Mouse (Mus musculus) limb, embryonic 13.5 days (tissue): ENCODE measurements around the gene Ctdnep1. TPM values are rescaled to one million over a fixed set of nuclear protein-coding genes. Genes with fewer than 3 reads are reported as not detected.

Experiments used
- microRNA counts: library from miRNA; unstranded; fragments of <30 nt; microRNA quantifications from one replicate; lab custom pipeline; 2016
- microRNA-seq: library from miRNA; unstranded; fragments of <30 nt; microRNA quantifications from one replicate; pipeline ENCODE4, GENCODE M21; 2016
- polyA plus RNA-seq: library from polyadenylated mRNA; unstranded; fragments of >200 nt; fragmentation: Nextera tagmentation; extraction: Ambion mirVana; gene quantifications from 2 replicates; pipeline ENCODE4 v1.2.1, GENCODE M21; 2015

The Ctdnep1 gene
- polyA plus RNA-seq, 1 experiment from 2014 or later: 30.8 TPM

MicroRNAs within 50 kb of the gene (microRNA counts, 519-probe panel; counts per million panel counts)
- not detected for microRNA mmu-miR-324-3p (lab: Ali Mortazavi, UCI)
- 3,679 counts per million, percentile 69 among the panel's probes with 10 or more counts for microRNA mmu-miR-324-5p (lab: Ali Mortazavi, UCI)

Small RNA genes within 50 kb of the gene (microRNA-seq; reads per million reads assigned to microRNA genes)
- gene Gm44349 (not detected), gene Mir324 (2,906 reads per million, percentile 86 among the genes with 10 or more reads in this experiment)

Other genes with a start within 250 kb of the Ctdnep1 start
- gene Polr2a, start 222.5 kb upstream of the Ctdnep1 start, polyA plus RNA-seq: 27.2 and 28.5 TPM in 2 replicates
- gene Slc35g3, start 219.2 kb upstream of the Ctdnep1 start, polyA plus RNA-seq: not detected in 2 replicates
- 3.2 and 3.4 TPM in 2 replicates for gene Zbtb4, start 215.2 kb upstream of the Ctdnep1 start, polyA plus RNA-seq
- 23.6 and 27.7 TPM in 2 replicates for gene Chrnb1, start 185.2 kb upstream of the Ctdnep1 start, polyA plus RNA-seq
- gene Fgf11, start 179.3 kb upstream of the Ctdnep1 start, polyA plus RNA-seq: 2.8 and 2.9 TPM in 2 replicates
- gene Tmem102, start 175.5 kb upstream of the Ctdnep1 start, polyA plus RNA-seq: 2.5 and 2.6 TPM in 2 replicates
- not detected in 2 replicates for gene Gm39566, start 165.9 kb upstream of the Ctdnep1 start, polyA plus RNA-seq
- not detected in 2 replicates for gene Spem2, start 162.7 kb upstream of the Ctdnep1 start, polyA plus RNA-seq
- 0.18 and 0.24 TPM in 2 replicates for gene Spem1, start 159.0 kb upstream of the Ctdnep1 start, polyA plus RNA-seq
- gene Nlgn2, start 143.4 kb upstream of the Ctdnep1 start, polyA plus RNA-seq: 11.5 and 11.8 TPM in 2 replicates
- gene Tmem256, start 142.6 kb upstream of the Ctdnep1 start, polyA plus RNA-seq: 368 and 376 TPM in 2 replicates
- 135 and 140 TPM in 2 replicates for gene Plscr3, start 134.8 kb upstream of the Ctdnep1 start, polyA plus RNA-seq
- 1.9 and 2.0 TPM in 2 replicates for gene Tnk1, start 122.4 kb upstream of the Ctdnep1 start, polyA plus RNA-seq
- 0.51 TPM in 1 of 2 replicates, not detected in the other for gene Tmem95, start 103.1 kb upstream of the Ctdnep1 start, polyA plus RNA-seq
- gene Kctd11, start 99.8 kb upstream of the Ctdnep1 start, polyA plus RNA-seq: 4.3 and 4.4 TPM in 2 replicates
- gene Acap1, start 85.6 kb upstream of the Ctdnep1 start, polyA plus RNA-seq: 1.1 and 1.5 TPM in 2 replicates
- gene 2810408A11Rik, start 80.2 kb upstream of the Ctdnep1 start, polyA plus RNA-seq: 16.1 and 19.4 TPM in 2 replicates
- 10.2 and 12.9 TPM in 2 replicates for gene Neurl4, start 80.1 kb upstream of the Ctdnep1 start, polyA plus RNA-seq
- gene Gps2, start 67.3 kb upstream of the Ctdnep1 start, polyA plus RNA-seq: 90.0 and 90.1 TPM in 2 replicates
- gene Eif5a, start 59.2 kb upstream of the Ctdnep1 start, polyA plus RNA-seq: 1,543 and 1,562 TPM in 2 replicates
- 9.3 and 9.7 TPM in 2 replicates for gene Ybx2, start 45.4 kb upstream of the Ctdnep1 start, polyA plus RNA-seq
- 29.2 and 29.6 TPM in 2 replicates for gene Slc2a4, start 33.0 kb upstream of the Ctdnep1 start, polyA plus RNA-seq
- gene Cldn7, start 16.4 kb upstream of the Ctdnep1 start, polyA plus RNA-seq: 13.4 and 14.4 TPM in 2 replicates
- 126 and 134 TPM in 2 replicates for gene Elp5, start 1.4 kb downstream of the Ctdnep1 start, polyA plus RNA-seq
- gene Gabarap, start 10.0 kb downstream of the Ctdnep1 start, polyA plus RNA-seq: 499 and 506 TPM in 2 replicates
- 95.9 and 101 TPM in 2 replicates for gene Phf23, start 14.6 kb downstream of the Ctdnep1 start, polyA plus RNA-seq
- 54.3 and 59.8 TPM in 2 replicates for gene Dvl2, start 19.4 kb downstream of the Ctdnep1 start, polyA plus RNA-seq
- 76.0 and 81.1 TPM in 2 replicates for gene Acadvl, start 34.3 kb downstream of the Ctdnep1 start, polyA plus RNA-seq
- gene Dlg4, start 35.8 kb downstream of the Ctdnep1 start, polyA plus RNA-seq: 14.2 and 14.8 TPM in 2 replicates
- 1.4 and 2.4 TPM in 2 replicates for gene Asgr1, start 72.9 kb downstream of the Ctdnep1 start, polyA plus RNA-seq
- not detected in 2 replicates for gene Asgr2, start 111.5 kb downstream of the Ctdnep1 start, polyA plus RNA-seq
- 0.25 and 0.75 TPM in 2 replicates for gene Mgl2, start 149.2 kb downstream of the Ctdnep1 start, polyA plus RNA-seq
- 0.61 and 1.1 TPM in 2 replicates for gene Clec10a, start 175.0 kb downstream of the Ctdnep1 start, polyA plus RNA-seq
- gene Slc16a11, start 231.6 kb downstream of the Ctdnep1 start, polyA plus RNA-seq: 1.5 and 1.7 TPM in 2 replicates
- 10.9 and 11.5 TPM in 2 replicates for gene Slc16a13, start 239.9 kb downstream of the Ctdnep1 start, polyA plus RNA-seq
- gene Bcl6b, start 248.6 kb downstream of the Ctdnep1 start, polyA plus RNA-seq: 10.0 and 10.3 TPM in 2 replicates